Mouse (Mus musculus): ENCODE data around the gene Cnpy4. TPM values are rescaled to one million over a fixed set of nuclear protein-coding genes. Genes with fewer than 3 reads are reported as not detected.

Gene Cnpy4
- polyA plus RNA-seq, 1 experiment from 2014 or later: 47.2 TPM

DNA sequence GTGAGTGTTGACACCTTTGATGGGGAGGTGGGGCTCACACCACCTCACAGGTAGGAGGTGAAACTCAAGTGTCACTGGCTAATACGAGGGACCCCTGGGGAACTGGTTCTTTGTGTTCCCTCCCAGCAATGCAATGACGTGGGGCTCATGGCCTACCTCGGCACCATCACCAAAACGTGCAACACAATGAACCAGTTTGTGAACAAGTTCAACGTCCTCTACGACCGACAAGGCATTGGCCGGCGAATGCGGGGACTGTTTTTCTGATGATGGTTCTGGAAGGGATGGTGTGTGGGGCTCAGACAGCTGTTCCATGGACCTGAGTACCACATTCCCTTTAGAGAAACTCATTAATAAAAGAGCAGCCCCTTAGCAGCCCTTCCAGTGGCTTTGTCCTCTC lies 23.7 kb upstream of the Cnpy4 start:
- Histone ChIP-seq H3K4me1 (ENCODE audit: control insufficient read depth, insufficient read depth, low read length) (peaks cover 11% of the 10 kb centered on the region; the same call in 1 of the 2 replicates), H3K9me3 (replicated peaks; ENCODE audit: control insufficient read depth, low read length) (no peaks in the 10 kb centered on the region), H3K36me3 (ENCODE audit: control insufficient read depth, insufficient read depth, low read length) (peaks cover 27% of the 10 kb centered on the region), H3K4me3 (replicated peaks; ENCODE audit: low read length) (no peak overlapping the region), H3K4me2 (ENCODE audit: low read depth, low read length) (no peak overlapping the region), H3K9ac (ENCODE audit: low read length) (no peak overlapping the region), H3K27me3 (ENCODE audit: control insufficient read depth, insufficient read depth, low read length) (no peaks in the 10 kb centered on the region), H3K27ac (ENCODE audit: low read length) (no peak overlapping the region)
- ATAC-seq (ENCODE audit: insufficient read depth, low FRiP score): no peak
- 66% methylated on average over 10 of the region's 10 CpGs for WGBS

DNA sequence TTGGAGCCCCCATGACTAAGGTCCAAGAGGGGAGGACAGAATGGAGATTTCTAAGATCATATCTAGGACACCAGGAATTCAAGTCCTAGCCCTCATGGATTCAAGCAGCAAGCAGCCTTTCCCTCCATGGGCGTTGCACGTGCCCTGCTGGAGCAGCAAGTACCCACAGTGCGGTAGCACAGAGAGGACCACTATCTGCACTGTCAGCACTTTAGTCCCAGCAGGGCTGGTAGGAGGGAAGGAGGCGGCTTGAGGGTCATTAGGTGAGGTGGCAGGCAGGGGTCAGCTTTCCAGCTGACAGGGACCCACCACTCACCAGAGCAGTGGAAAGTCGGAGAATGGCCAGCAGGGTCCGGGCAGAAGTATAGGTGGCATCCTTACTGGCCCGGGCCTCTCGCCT lies 21.7 kb upstream of the Cnpy4 start:
- 77% methylated on average over 8 of the region's 8 CpGs for WGBS
- no peak overlapping the region for H3K4me3 ChIP-seq (replicated peaks; ENCODE audit: low read length)
- no peaks in the 10 kb centered on the region for H3K27me3 ChIP-seq (ENCODE audit: control insufficient read depth, insufficient read depth, low read length)
- H3K27ac ChIP-seq (ENCODE audit: low read length): no peak overlapping the region
- peaks cover 15% of the 10 kb centered on the region; the same call in 1 of the 2 replicates for H3K4me1 ChIP-seq (ENCODE audit: control insufficient read depth, insufficient read depth, low read length)
- no peaks in the 10 kb centered on the region for H3K9me3 ChIP-seq (replicated peaks; ENCODE audit: control insufficient read depth, low read length)
- no peak overlapping the region for H3K4me2 ChIP-seq (ENCODE audit: low read depth, low read length)
- ATAC-seq (ENCODE audit: insufficient read depth, low FRiP score): no peak
- H3K9ac ChIP-seq (ENCODE audit: low read length): no peak overlapping the region
- peaks cover 27% of the 10 kb centered on the region for H3K36me3 ChIP-seq (ENCODE audit: control insufficient read depth, insufficient read depth, low read length)

DNA sequence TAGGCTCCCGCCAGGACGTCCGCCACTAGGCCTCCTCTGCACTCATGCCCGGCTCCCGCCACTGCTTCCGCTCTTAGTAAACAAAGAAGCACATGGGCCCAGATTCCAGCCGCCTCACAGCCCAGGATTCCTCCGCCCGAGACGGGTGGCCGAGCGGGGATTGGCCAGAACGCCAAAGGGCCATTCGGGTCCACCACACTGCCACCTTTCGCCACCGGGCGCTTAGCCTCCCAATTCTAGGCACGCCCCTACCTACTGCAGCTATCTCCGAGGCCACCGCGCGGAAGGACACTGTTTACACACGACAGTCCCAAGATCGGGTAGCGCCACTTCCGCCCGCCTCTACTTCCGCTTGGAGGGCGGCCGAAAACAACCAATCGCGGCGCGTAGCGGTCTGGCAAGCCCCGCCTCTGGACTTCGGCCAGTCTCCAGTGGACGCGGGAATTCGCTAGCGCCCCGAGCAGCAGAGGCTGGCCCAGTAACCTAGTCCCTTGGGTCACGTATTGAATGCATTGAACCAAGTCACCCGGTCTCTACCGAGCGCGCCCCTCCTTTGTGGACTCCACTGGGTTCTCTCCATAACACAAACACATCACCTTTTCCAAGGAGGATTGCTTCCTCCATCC lies 16.2 kb upstream of the Cnpy4 start:
- Histone ChIP-seq H3K4me1 (ENCODE audit: control insufficient read depth, insufficient read depth, low read length) (peaks cover 11% of the 10 kb centered on the region), H3K9ac (ENCODE audit: low read length) (peak overlapping the region; percentile 84), H3K27me3 (ENCODE audit: control insufficient read depth, insufficient read depth, low read length) (no peaks in the 10 kb centered on the region), H3K9me3 (replicated peaks; ENCODE audit: control insufficient read depth, low read length) (no peaks in the 10 kb centered on the region), H3K36me3 (ENCODE audit: control insufficient read depth, insufficient read depth, low read length) (peaks cover 21% of the 10 kb centered on the region), H3K4me2 (ENCODE audit: low read depth, low read length) (peak overlapping the region; percentile 77), H3K4me3 (replicated peaks; ENCODE audit: low read length) (peak overlapping the region; percentile 83), H3K27ac (ENCODE audit: low read length) (peak overlapping the region; percentile 98)
- peak; percentile 88 for ATAC-seq (ENCODE audit: insufficient read depth, low FRiP score)
- WGBS: under 1% methylated on average over 47 of the region's 47 CpGs

DNA sequence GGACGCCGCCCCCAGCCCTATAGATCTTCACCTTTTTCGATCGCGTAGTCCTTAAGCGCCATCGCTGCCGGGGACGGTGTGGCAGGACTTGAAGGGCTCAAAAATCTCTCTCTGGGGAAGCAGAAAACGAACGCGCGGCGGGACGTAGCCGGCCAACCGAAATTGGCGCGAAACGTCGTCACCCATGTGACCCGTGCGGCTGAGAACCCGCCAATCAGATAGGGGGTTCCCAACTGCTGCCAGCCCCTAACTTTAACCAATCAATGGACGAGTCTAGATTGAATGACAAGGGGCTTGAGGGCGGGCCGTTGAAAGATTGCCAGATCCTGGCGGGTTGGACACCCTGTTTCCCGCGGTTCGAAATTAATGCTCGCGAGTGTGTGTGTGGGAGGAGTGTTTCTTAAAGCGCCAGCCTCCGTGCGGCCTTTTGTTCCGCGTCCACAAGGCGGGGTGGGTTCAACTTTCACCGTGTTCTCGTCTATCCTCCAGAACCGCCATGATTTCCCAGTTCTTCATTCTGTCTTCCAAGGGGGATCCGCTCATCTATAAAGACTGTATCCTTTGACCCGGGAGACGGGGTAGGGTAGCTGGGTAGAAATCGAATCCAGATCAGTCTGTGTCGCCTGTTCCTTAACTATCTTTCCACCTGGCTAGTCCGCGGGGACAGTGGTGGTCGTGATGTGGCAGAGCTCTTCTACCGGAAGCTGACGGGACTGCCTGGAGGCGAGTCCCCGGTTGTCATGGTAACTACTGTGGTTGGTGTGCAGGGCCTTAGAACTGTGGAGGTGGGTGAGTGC lies 15.4 kb upstream of the Cnpy4 start, which contains the start of the genes Ap4m1 and Mcm7:
Gene Ap4m1 (plus strand): TSS at position 308 of the 797 bp plus-strand sequence.
Gene Mcm7 (minus strand): TSS at position 728 of the 797 bp plus-strand sequence.
- peak; percentile 92 for ATAC-seq (ENCODE audit: insufficient read depth, low FRiP score)
- Histone ChIP-seq H3K36me3 (ENCODE audit: control insufficient read depth, insufficient read depth, low read length) (peaks cover 18% of the 10 kb centered on the region), H3K4me3 (replicated peaks; ENCODE audit: low read length) (peak within 1 kb of the TSS; percentile 83), H3K27me3 (ENCODE audit: control insufficient read depth, insufficient read depth, low read length) (no peaks in the 10 kb centered on the region), H3K9ac (ENCODE audit: low read length) (peak within 1 kb of the TSS; percentile 84), H3K27ac (ENCODE audit: low read length) (peak within 1 kb of the TSS; percentile 98), H3K4me2 (ENCODE audit: low read depth, low read length) (peak within 1 kb of the TSS; percentile 77), H3K4me1 (ENCODE audit: control insufficient read depth, insufficient read depth, low read length) (peaks cover 11% of the 10 kb centered on the region), H3K9me3 (replicated peaks; ENCODE audit: control insufficient read depth, low read length) (no peaks in the 10 kb centered on the region)
- under 1% methylated on average over 54 of the region's 54 CpGs for WGBS

DNA sequence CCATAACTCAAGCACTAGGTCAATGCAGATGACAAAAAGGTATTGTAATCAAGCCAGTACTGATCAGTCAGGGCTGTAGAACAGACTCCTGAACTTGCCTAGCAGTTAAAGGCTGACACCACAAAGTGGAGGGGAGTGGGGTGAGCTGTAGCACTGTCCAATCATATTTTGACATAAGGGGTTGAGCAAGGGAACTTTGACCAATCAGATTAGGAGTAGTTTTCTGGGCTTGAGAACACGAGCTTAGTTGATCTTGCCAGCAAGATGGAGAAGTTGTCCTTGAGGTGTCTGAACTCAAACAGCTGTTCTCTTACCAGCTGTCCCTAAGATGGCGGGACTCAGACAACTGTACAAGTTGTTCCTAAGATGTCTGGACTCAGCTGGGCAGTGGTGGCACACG lies 14.1 kb upstream of the Cnpy4 start:
- ATAC-seq (ENCODE audit: insufficient read depth, low FRiP score): no peak
- no peak overlapping the region for H3K27ac ChIP-seq (ENCODE audit: low read length)
- no peak overlapping the region for H3K9ac ChIP-seq (ENCODE audit: low read length)
- 0 out of 2 replicates have a peak overlapping the region, but pooled peaks have one; percentile 83 for H3K4me3 ChIP-seq (replicated peaks; ENCODE audit: low read length)
- H3K27me3 ChIP-seq (ENCODE audit: control insufficient read depth, insufficient read depth, low read length): no peaks in the 10 kb centered on the region
- peaks cover 11% of the 10 kb centered on the region for H3K4me1 ChIP-seq (ENCODE audit: control insufficient read depth, insufficient read depth, low read length)
- peaks cover 8% of the 10 kb centered on the region; the same call in 1 of the 2 replicates for H3K36me3 ChIP-seq (ENCODE audit: control insufficient read depth, insufficient read depth, low read length)
- H3K4me2 ChIP-seq (ENCODE audit: low read depth, low read length): peak overlapping the region; percentile 71
- 69% methylated on average over 3 of the region's 3 CpGs for WGBS
- no peaks in the 10 kb centered on the region for H3K9me3 ChIP-seq (replicated peaks; ENCODE audit: control insufficient read depth, low read length)

DNA sequence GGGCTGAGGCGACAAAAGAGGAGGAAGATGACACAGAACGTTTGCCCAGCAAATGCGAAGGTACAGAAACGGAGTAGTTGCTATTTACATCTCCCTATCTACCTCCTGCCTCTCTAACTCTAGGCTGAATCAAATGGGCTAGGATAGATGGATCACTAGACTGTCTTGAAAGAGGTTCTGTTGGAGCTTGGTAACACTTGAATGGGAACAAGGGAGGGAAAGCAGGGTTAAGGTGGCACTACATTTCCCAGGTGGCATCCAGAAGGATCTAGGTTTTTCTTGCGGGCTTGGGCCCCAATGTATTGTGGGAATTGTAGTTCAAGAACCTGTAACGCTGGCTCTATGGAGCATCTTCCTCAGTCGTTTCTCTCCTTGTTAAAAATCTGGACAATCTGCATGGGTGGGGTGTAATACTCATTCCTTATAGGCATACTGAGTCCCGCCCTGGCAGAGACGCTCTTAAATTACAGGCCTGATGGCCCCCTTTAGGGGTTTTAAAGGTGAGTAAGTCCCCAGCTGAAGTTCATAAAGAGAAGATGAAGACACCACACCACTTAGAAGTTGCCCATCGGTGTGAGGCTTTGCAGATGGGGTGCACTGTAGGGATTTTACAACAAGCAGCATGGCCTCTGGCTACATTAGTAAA lies 499 bp downstream of the Cnpy4 start:
- under 1% methylated on average over 10 of the region's 10 CpGs for WGBS
- no peaks in the 10 kb centered on the region for H3K9me3 ChIP-seq (replicated peaks; ENCODE audit: control insufficient read depth, low read length)
- ATAC-seq (ENCODE audit: insufficient read depth, low FRiP score): peak; percentile 87
- H3K9ac ChIP-seq (ENCODE audit: low read length): peak overlapping the region; percentile 84
- peak overlapping the region; percentile 78 for H3K4me3 ChIP-seq (replicated peaks; ENCODE audit: low read length)
- peaks cover 2% of the 10 kb centered on the region; the same call in 1 of the 2 replicates for H3K36me3 ChIP-seq (ENCODE audit: control insufficient read depth, insufficient read depth, low read length)
- peaks cover 13% of the 10 kb centered on the region; the same call in 1 of the 2 replicates for H3K4me1 ChIP-seq (ENCODE audit: control insufficient read depth, insufficient read depth, low read length)
- H3K27ac ChIP-seq (ENCODE audit: low read length): peak overlapping the region; percentile 83
- peak overlapping the region; percentile 60 for H3K4me2 ChIP-seq (ENCODE audit: low read depth, low read length)
- no peaks in the 10 kb centered on the region for H3K27me3 ChIP-seq (ENCODE audit: control insufficient read depth, insufficient read depth, low read length)

DNA sequence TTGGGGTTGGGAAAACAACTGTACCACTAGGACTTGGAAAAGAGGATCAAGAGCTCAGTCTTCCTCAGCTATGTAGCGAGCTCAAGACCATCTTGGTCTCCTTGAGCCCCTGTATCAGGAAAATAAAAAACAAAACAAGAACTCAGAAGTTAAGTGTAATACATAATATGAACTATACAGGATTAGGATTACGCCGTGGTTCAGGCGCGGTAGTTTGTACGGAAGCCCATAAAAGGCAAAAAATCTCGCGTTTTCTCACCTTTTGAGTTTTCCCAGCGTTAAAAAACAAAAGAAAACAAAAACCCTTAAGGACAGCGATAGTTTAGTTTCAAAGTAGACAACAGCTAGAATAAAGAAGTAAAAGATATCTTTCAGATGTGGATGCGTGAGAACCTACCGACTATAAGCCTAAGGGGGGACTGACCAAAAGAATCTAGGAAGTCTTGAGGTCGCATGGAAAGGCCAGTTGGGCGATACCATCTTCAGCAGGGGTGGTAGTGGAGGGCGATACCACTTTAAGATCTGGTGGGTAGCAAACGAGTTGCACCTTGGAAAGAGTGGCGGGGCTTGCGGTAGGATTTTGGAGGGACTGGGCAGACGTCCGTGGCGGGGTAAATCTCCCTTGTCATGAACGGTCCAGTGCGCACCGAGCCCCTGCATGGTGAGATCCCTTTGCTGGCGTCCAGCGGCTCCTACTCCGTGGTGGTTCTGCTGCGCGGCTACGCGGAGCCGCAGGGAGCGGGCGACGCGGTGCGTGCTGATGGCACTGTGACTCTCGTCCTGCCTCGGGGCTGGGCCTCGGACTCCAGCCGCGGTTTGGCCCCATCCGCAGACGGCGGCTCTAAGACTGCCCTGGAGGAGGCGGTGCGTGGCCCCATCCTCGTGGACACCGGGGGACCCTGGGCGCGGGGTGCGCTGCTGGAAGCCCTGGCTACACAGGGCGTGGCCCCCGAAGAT lies 6.8 kb downstream of the Cnpy4 start, which contains the start of gene Mblac1:
Gene Mblac1 (plus strand): TSS at position 544 of the 957 bp plus-strand sequence.
- peak; percentile 79 for ATAC-seq (ENCODE audit: insufficient read depth, low FRiP score)
- peak within 1 kb of the TSS; percentile 98 for H3K4me2 ChIP-seq (ENCODE audit: low read depth, low read length)
- no peaks in the 10 kb centered on the region for H3K9me3 ChIP-seq (replicated peaks; ENCODE audit: control insufficient read depth, low read length)
- no peaks in the 10 kb centered on the region for H3K27me3 ChIP-seq (ENCODE audit: control insufficient read depth, insufficient read depth, low read length)
- peak within 1 kb of the TSS; percentile 80 for H3K4me3 ChIP-seq (replicated peaks; ENCODE audit: low read length)
- H3K36me3 ChIP-seq (ENCODE audit: control insufficient read depth, insufficient read depth, low read length): no peaks in the 10 kb centered on the region
- H3K9ac ChIP-seq (ENCODE audit: low read length): peak within 1 kb of the TSS; percentile 89
- 6% methylated on average over 54 of the region's 54 CpGs for WGBS
- peaks cover 6% of the 10 kb centered on the region; the same call in 1 of the 2 replicates for H3K4me1 ChIP-seq (ENCODE audit: control insufficient read depth, insufficient read depth, low read length)
- H3K27ac ChIP-seq (ENCODE audit: low read length): peak within 1 kb of the TSS; percentile 88

DNA sequence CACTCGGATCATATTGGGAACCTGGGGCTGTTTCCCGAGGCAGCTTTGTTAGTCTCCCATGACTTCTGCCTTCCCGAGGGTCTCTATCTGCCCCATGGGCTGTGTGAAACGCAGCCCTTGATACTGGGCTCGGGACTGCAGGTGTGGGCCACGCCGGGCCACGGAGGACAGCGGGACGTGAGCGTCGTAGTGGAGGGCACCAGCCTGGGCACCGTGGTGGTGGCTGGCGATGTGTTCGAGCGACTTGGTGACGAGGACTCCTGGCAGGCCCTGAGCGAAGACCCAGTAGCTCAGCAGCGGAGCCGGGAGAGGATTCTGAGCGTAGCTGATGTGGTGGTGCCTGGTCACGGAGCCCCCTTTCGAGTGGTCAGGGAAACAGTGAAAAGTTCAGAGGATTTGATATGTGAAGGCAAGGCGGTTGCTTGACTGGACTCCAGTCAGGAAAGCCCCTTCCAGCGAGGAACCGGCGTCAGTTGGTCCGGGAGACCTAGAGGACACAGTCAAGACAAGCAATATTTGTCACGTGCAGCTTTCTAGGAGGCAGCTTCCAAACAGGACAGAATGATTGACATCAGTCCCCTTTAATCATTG lies 7.6 kb downstream of the Cnpy4 start:
- peak overlapping the region; percentile 80 for H3K4me3 ChIP-seq (replicated peaks; ENCODE audit: low read length)
- peak overlapping the region; percentile 98 for H3K4me2 ChIP-seq (ENCODE audit: low read depth, low read length)
- peak overlapping the region; percentile 89 for H3K9ac ChIP-seq (ENCODE audit: low read length)
- H3K27me3 ChIP-seq (ENCODE audit: control insufficient read depth, insufficient read depth, low read length): no peaks in the 10 kb centered on the region
- peak overlapping the region; percentile 88 for H3K27ac ChIP-seq (ENCODE audit: low read length)
- H3K9me3 ChIP-seq (replicated peaks; ENCODE audit: control insufficient read depth, low read length): no peaks in the 10 kb centered on the region
- WGBS: 2% methylated on average over 29 of the region's 29 CpGs
- no peaks in the 10 kb centered on the region for H3K36me3 ChIP-seq (ENCODE audit: control insufficient read depth, insufficient read depth, low read length)
- peaks cover 6% of the 10 kb centered on the region; the same call in 1 of the 2 replicates for H3K4me1 ChIP-seq (ENCODE audit: control insufficient read depth, insufficient read depth, low read length)
- ATAC-seq (ENCODE audit: insufficient read depth, low FRiP score): peak; percentile 65
